Mouse (Mus musculus) embryonic facial prominence, embryonic 15.5 days (tissue): ENCODE data around the gene Cela1. TPM values are rescaled to one million over a fixed set of nuclear protein-coding genes. Genes with fewer than 3 reads are reported as not detected.

ENCODE experiments used
- ATAC-seq: fragments of 200-750 bp; cut with Nextera tagmentation; 2 replicates; pipeline ENCODE4 v1.8.0; 2017; ENCODE audit warnings: low read depth, moderate TSS enrichment; ENCODE audit not compliant: insufficient number of reproducible peaks, low FRiP score, low TSS enrichment
- H3K27ac ChIP-seq: fragments of 300-500 bp; sonication (generic); replicated peaks from 2 replicates; pipeline ENCODE4 v1.5.1; 2015; ENCODE audit warnings: mild to moderate bottlenecking, inconsistent platforms
- H3K27me3 ChIP-seq: fragments of 300-500 bp; sonication (generic); 2 replicates; pipeline ENCODE4 v1.6.1; 2015; ENCODE audit warnings: inconsistent platforms
- H3K36me3 ChIP-seq: fragments of 300-500 bp; sonication (generic); 2 replicates; pipeline ENCODE4 v1.6.1; 2015; ENCODE audit warnings: mild to moderate bottlenecking, inconsistent platforms
- H3K4me1 ChIP-seq: fragments of 300-500 bp; sonication (generic); 2 replicates; pipeline ENCODE4 v1.6.1; 2015; ENCODE audit warnings: inconsistent platforms
- H3K4me2 ChIP-seq: fragments of 300-500 bp; sonication (generic); replicated peaks from 2 replicates; pipeline ENCODE4 v1.6.1; 2015; ENCODE audit warnings: mild to moderate bottlenecking, inconsistent platforms
- H3K4me3 ChIP-seq: fragments of 300-500 bp; sonication (generic); replicated peaks from 2 replicates; pipeline ENCODE4 v1.5.1; 2015; ENCODE audit warnings: mild to moderate bottlenecking, inconsistent platforms
- H3K9ac ChIP-seq: fragments of 300-500 bp; sonication (generic); 2 replicates; pipeline ENCODE4 v1.6.1; 2015; ENCODE audit warnings: inconsistent platforms
- H3K9me3 ChIP-seq: fragments of 300-500 bp; sonication (generic); replicated peaks from 2 replicates; pipeline ENCODE4 v1.6.1; 2016; ENCODE audit warnings: inconsistent platforms
- WGBS: fragments of 180-500 bp; shearing (Covaris S2); methylation state at CpG from one replicate; pipeline ENCODE4 v1.1.7; 2015; 5-methylcytosine and 5-hydroxymethylcytosine counted together
- polyA plus RNA-seq: library from polyadenylated mRNA; unstranded; fragments of >200 nt; fragmentation: Nextera tagmentation; extraction: Ambion mirVana; gene quantifications from 2 replicates; pipeline ENCODE4 v1.2.1, GENCODE M21; 2015

Cela1 gene
- polyA plus RNA-seq, 1 experiment from 2014 or later = 5.3 TPM

- no peaks in the 10 kb centered on the region for H3K27me3 ChIP-seq
- H3K27ac ChIP-seq = no peak overlapping the region
- no peak overlapping the region for H3K4me2 ChIP-seq
- H3K36me3 ChIP-seq = no peaks in the 10 kb centered on the region
- no peak for ATAC-seq
- no peak overlapping the region for H3K4me3 ChIP-seq
- no peaks in the 10 kb centered on the region for H3K9me3 ChIP-seq
- WGBS = 52% methylated on average over 8 of the region's 8 CpGs
- 0 out of 2 replicates have a peak, but pooled peaks cover 4% of the 10 kb centered on the region for H3K4me1 ChIP-seq
- no peak overlapping the region for H3K9ac ChIP-seq
Observed at GRCm38 (mm10) chr15:100670004-100670403, 17.7 kb downstream of the Cela1 start.

- Histone ChIP-seq H3K27ac (no peak within 1 kb of the TSS), H3K36me3 (no peaks in the 10 kb centered on the region), H3K9me3 (no peaks in the 10 kb centered on the region), H3K4me3 (no peak within 1 kb of the TSS), H3K4me1 (0 out of 2 replicates have a peak, but pooled peaks cover 4% of the 10 kb centered on the region), H3K4me2 (no peak within 1 kb of the TSS), H3K27me3 (no peaks in the 10 kb centered on the region), H3K9ac (no peak within 1 kb of the TSS)
- ATAC-seq = no peak
- WGBS = 88% methylated on average over 20 of the region's 20 CpGs
Observed at GRCm38 (mm10) chr15:100669337-100669736, 18.4 kb downstream of the Cela1 start, which contains the start of gene Bin2. Gene Bin2, minus strand, starts transcription at chr15:100669553.

- H3K4me2 ChIP-seq = no peak overlapping the region
- 0 out of 2 replicates have a peak, but pooled peaks cover 4% of the 10 kb centered on the region for H3K4me1 ChIP-seq
- no peak overlapping the region for H3K9ac ChIP-seq
- H3K27me3 ChIP-seq = no peaks in the 10 kb centered on the region
- H3K36me3 ChIP-seq = no peaks in the 10 kb centered on the region
- no peak overlapping the region for H3K27ac ChIP-seq
- WGBS = 76% methylated on average over 5 of the region's 5 CpGs
- H3K4me3 ChIP-seq = no peak overlapping the region
- H3K9me3 ChIP-seq = no peaks in the 10 kb centered on the region
- no peak for ATAC-seq
Observed at GRCm38 (mm10) chr15:100667871-100668545, 19.7 kb downstream of the Cela1 start.

GRCm38 (mm10) chr15:100667420-100667819, 20.3 kb downstream of the Cela1 start:
- no peak for ATAC-seq
- Histone ChIP-seq H3K36me3 (no peaks in the 10 kb centered on the region), H3K9ac (no peak overlapping the region), H3K4me2 (no peak overlapping the region), H3K4me1 (0 out of 2 replicates have a peak, but pooled peaks cover 4% of the 10 kb centered on the region), H3K9me3 (no peaks in the 10 kb centered on the region), H3K27me3 (no peaks in the 10 kb centered on the region), H3K27ac (no peak overlapping the region), H3K4me3 (no peak overlapping the region)
- WGBS = 65% methylated on average over 6 of the region's 6 CpGs

- no peaks in the 10 kb centered on the region for H3K36me3 ChIP-seq
- H3K4me3 ChIP-seq = no peak overlapping the region
- H3K9ac ChIP-seq = no peak overlapping the region
- H3K4me1 ChIP-seq = 0 out of 2 replicates have a peak, but pooled peaks cover 4% of the 10 kb centered on the region
- H3K4me2 ChIP-seq = no peak overlapping the region
- no peak overlapping the region for H3K27ac ChIP-seq
- H3K27me3 ChIP-seq = no peaks in the 10 kb centered on the region
- 31% methylated on average over 12 of the region's 12 CpGs for WGBS
- no peak for ATAC-seq
- H3K9me3 ChIP-seq = no peaks in the 10 kb centered on the region
Observed at GRCm38 (mm10) chr15:100666851-100667250, 20.9 kb downstream of the Cela1 start.

- H3K27ac ChIP-seq = no peak overlapping the region
- H3K9ac ChIP-seq = no peak overlapping the region
- no peaks in the 10 kb centered on the region for H3K36me3 ChIP-seq
- H3K4me2 ChIP-seq = no peak overlapping the region
- H3K4me3 ChIP-seq = no peak overlapping the region
- H3K4me1 ChIP-seq = 0 out of 2 replicates have a peak, but pooled peaks cover 4% of the 10 kb centered on the region
- ATAC-seq = no peak
- no peaks in the 10 kb centered on the region for H3K9me3 ChIP-seq
- 7% methylated on average over 7 of the region's 7 CpGs for WGBS
- H3K27me3 ChIP-seq = no peaks in the 10 kb centered on the region
Observed at GRCm38 (mm10) chr15:100666219-100666696, 21.5 kb downstream of the Cela1 start.

- WGBS = 41% methylated on average over 9 of the region's 9 CpGs
- H3K27me3 ChIP-seq = no peaks in the 10 kb centered on the region
- no peak overlapping the region for H3K4me3 ChIP-seq
- no peak overlapping the region for H3K9ac ChIP-seq
- ATAC-seq = no peak
- H3K27ac ChIP-seq = no peak overlapping the region
- H3K4me1 ChIP-seq = 0 out of 2 replicates have a peak, but pooled peaks cover 4% of the 10 kb centered on the region
- H3K9me3 ChIP-seq = no peaks in the 10 kb centered on the region
- H3K4me2 ChIP-seq = no peak overlapping the region
- H3K36me3 ChIP-seq = no peaks in the 10 kb centered on the region
Observed at GRCm38 (mm10) chr15:100665411-100666218, 22.1 kb downstream of the Cela1 start.

- H3K36me3 ChIP-seq = no peaks in the 10 kb centered on the region
- H3K27me3 ChIP-seq = no peaks in the 10 kb centered on the region
- no peak for ATAC-seq
- H3K4me2 ChIP-seq = no peak overlapping the region
- 0 out of 2 replicates have a peak, but pooled peaks cover 4% of the 10 kb centered on the region for H3K4me1 ChIP-seq
- 73% methylated on average over 9 of the region's 9 CpGs for WGBS
- no peak overlapping the region for H3K4me3 ChIP-seq
- no peak overlapping the region for H3K27ac ChIP-seq
- H3K9me3 ChIP-seq = no peaks in the 10 kb centered on the region
- no peak overlapping the region for H3K9ac ChIP-seq
Observed at GRCm38 (mm10) chr15:100664813-100665274, 22.9 kb downstream of the Cela1 start.

GRCm38 (mm10) chr15:100660805-100661204, 26.9 kb downstream of the Cela1 start:
- H3K9ac ChIP-seq = no peak overlapping the region
- H3K27ac ChIP-seq = no peak overlapping the region
- WGBS = 86% methylated on average over 5 of the region's 5 CpGs
- no peaks in the 10 kb centered on the region for H3K27me3 ChIP-seq
- no peaks in the 10 kb centered on the region for H3K36me3 ChIP-seq
- H3K4me3 ChIP-seq = no peak overlapping the region
- no peaks in the 10 kb centered on the region for H3K9me3 ChIP-seq
- H3K4me2 ChIP-seq = no peak overlapping the region
- ATAC-seq = no peak
- H3K4me1 ChIP-seq = no peaks in the 10 kb centered on the region

- H3K9me3 ChIP-seq = no peaks in the 10 kb centered on the region
- no peak overlapping the region for H3K27ac ChIP-seq
- H3K4me1 ChIP-seq = no peaks in the 10 kb centered on the region
- no peak overlapping the region for H3K4me3 ChIP-seq
- ATAC-seq = no peak
- no peak overlapping the region for H3K9ac ChIP-seq
- H3K36me3 ChIP-seq = no peaks in the 10 kb centered on the region
- H3K4me2 ChIP-seq = no peak overlapping the region
- WGBS = 77% methylated on average over 9 of the region's 9 CpGs
- no peaks in the 10 kb centered on the region for H3K27me3 ChIP-seq
Observed at GRCm38 (mm10) chr15:100660306-100660705, 27.4 kb downstream of the Cela1 start.

GRCm38 (mm10) chr15:100655201-100655600, 32.5 kb downstream of the Cela1 start:
- no peak overlapping the region for H3K4me2 ChIP-seq
- 87% methylated on average over 5 of the region's 5 CpGs for WGBS
- H3K9me3 ChIP-seq = no peaks in the 10 kb centered on the region
- H3K27ac ChIP-seq = no peak overlapping the region
- H3K36me3 ChIP-seq = no peaks in the 10 kb centered on the region
- no peak overlapping the region for H3K4me3 ChIP-seq
- H3K9ac ChIP-seq = no peak overlapping the region
- no peak for ATAC-seq
- no peaks in the 10 kb centered on the region for H3K4me1 ChIP-seq
- no peaks in the 10 kb centered on the region for H3K27me3 ChIP-seq
